19 mouse cellular contexts compared by ENCODE assay signal in genomic region chr1:139036768-139037507, GRCm38 (mm10).
A peak's percentile ranks its signal among the peaks of the same experiment; 100 is the strongest.
DNase-seq lines count a peak whose midpoint lies in the region; ATAC-seq and TF ChIP-seq lines count a peak whose summit lies in the region.
"Had no signal": no experiment of that assay in that cellular context is flagged by ENCODE, and none has a peak within 500 bp of the region (broad histone marks: within the 10 kb centered on the region; RNA-seq: fewer than 3 reads in every experiment).

No protein-coding gene starts in this region.

- no peaks in the 10 kb centered on the region for H3K27me3 ChIP-seq in spleen, adult 2 months (ENCODE audit: control insufficient read depth, insufficient read depth, low read length)
- H3K27me3 ChIP-seq: forebrain, embryonic 13.5 days; heart, embryonic 15.5 days; limb, embryonic 13.5 days; stomach, embryonic 15.5 days had no signal

- TF ChIP-seq POLR2A in spleen, adult 2 months (IDR thresholded peaks at IDR 0.05; ENCODE audit: low read depth, low read length) = no peak

- H3K36me3 ChIP-seq in spleen, adult 2 months (ENCODE audit: control insufficient read depth, insufficient read depth, low read length) = no peaks in the 10 kb centered on the region
- H3K36me3 ChIP-seq: heart, embryonic 15.5 days; hindbrain, embryonic 10.5 days; limb, embryonic 13.5 days; stomach, embryonic 15.5 days had no signal

- ATAC-seq in CD4-positive, CD25-positive, alpha-beta regulatory T cell, adult 4 months = no peak
- peak; percentile 74 for ATAC-seq in granulocyte monocyte progenitor cell, adult 5-6 weeks (replicated peaks; ENCODE audit: poor library complexity, severe bottlenecking)
- peak; percentile 61; the same call in 1 of the 2 replicates for ATAC-seq in neutrophil, adult 5-6 weeks (ENCODE audit: extremely low read depth, insufficient number of reproducible peaks, low FRiP score, poor library complexity, severe bottlenecking)
- ATAC-seq: forebrain, embryonic 13.5 days had no signal

- TF ChIP-seq CTCF in spleen, adult 2 months (IDR thresholded peaks at IDR 0.05; ENCODE audit: extremely low read depth, insufficient read depth, insufficient read length, insufficient replicate concordance) = no peak

- H3K4me1 ChIP-seq in spleen, adult 2 months (ENCODE audit: control insufficient read depth, insufficient read depth, insufficient read length) = peaks cover 10% of the 10 kb centered on the region; the same call in 1 of the 2 replicates
- H3K4me1 ChIP-seq: stomach, embryonic 15.5 days had no signal

- 21% methylated on average over 7 of the region's 7 CpGs for WGBS in spleen, adult 2 months

- DNase-seq in CD4-positive, CD25-positive, alpha-beta regulatory T cell, adult 2 months (ENCODE audit: low read depth, low spot score) = peak; percentile 13
- peak in 1 of 2 experiments; percentile 16 for DNase-seq in spleen, adult 2 months (ENCODE audit: low read depth in 1 of 2, low spot score in 2 of 2)
- DNase-seq in spleen, postnatal 10 days (ENCODE audit: low spot score in 2 of 2) = no peak
- no peak for DNase-seq in cerebellum, adult 9-11 months
- DNase-seq in lung, postnatal 14 days = no peak
- DNase-seq: adrenal gland, postnatal 25 days; cerebellum, adult 11-12 months; heart, adult 18-20 months; kidney, adult 11 months; retina, postnatal 1 day had no signal

- no peak overlapping the region for H3K4me3 ChIP-seq in spleen, adult 2 months (ENCODE audit: extremely low read depth, insufficient read depth, insufficient read length)
- H3K4me3 ChIP-seq: forebrain, embryonic 13.5 days; heart, embryonic 15.5 days; hindbrain, embryonic 10.5 days; limb, embryonic 13.5 days; stomach, embryonic 15.5 days had no signal

- 0 out of 2 replicates have a peak overlapping the region, but pooled peaks have one; percentile 1 for H3K27ac ChIP-seq in spleen, adult 2 months (ENCODE audit: insufficient read depth, low read length)
- H3K27ac ChIP-seq: forebrain, embryonic 13.5 days; heart, embryonic 15.5 days; hindbrain, embryonic 10.5 days; limb, embryonic 13.5 days; liver, embryonic 14.5 days; stomach, embryonic 15.5 days had no signal
